Mouse (Mus musculus) forelimb bud, embryonic 11.5 days (tissue): ENCODE measurements around the gene Fcamr.

Experiments
- DNase-seq: peaks from one replicate; pipeline ENCODE4 v3.0.0-alpha.2; 2012; ENCODE audit warnings: low read depth, low spot score

The Fcamr gene

DNA sequence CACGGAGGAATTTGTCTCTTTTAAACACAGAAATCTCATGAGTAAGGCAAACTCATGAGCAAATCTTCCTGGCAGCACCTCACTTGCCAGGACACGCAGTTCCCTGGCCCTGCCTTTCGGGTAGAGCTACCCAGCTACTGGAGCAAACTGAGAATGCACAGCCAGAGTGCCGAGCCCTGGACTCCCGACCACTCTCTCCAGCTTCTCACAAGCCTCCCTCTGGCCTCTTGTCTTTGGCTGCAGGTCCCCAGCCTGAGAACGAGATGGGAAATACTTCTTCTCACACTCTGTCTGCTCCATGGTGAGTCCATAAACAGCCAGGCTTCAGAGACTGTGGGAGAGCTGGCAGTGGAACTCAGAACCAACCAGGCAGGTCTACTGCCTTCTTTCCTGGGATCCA, 2.3 kb downstream of the Fcamr start:
- no peak for DNase-seq

DNA sequence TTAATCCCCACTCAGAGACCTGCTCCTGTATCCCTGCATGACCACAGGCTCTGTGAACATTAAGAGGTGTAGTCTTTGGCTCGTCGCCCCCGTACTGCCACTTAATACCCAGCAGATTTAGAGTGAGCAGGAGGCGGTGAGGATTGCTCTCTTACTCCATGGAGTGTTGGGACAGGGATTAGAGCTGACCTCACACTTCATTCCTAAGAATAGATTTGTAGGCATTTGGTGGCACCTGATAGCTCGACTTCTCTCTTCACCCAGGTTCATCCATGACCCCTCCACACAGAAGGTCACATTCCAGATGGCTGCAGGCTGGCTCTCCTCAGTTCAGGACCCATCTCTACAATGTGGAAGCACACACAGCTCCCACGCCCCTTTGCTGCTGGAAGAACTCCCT, 3.6 kb downstream of the Fcamr start:
- no peak for DNase-seq

DNA sequence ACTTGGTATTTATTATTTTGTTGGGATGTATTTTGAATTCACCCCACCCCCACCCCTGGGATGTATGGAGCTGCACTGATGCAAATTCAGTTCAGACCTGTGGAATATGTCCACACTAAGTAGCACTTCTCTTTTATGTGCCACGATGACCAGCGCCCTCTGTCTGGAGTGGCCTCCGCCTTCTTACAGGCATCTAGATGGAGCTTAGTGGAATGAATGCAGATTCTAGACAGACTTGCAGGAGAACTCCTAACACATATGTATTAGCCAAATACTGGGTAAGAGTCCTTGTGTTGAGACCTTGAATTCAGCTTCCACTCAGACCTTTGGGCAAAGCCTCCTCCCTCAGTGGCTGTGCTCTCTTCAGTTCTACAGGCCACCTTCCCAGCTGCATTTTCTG, 10.2 kb downstream of the Fcamr start:
- DNase-seq = no peak

DNA sequence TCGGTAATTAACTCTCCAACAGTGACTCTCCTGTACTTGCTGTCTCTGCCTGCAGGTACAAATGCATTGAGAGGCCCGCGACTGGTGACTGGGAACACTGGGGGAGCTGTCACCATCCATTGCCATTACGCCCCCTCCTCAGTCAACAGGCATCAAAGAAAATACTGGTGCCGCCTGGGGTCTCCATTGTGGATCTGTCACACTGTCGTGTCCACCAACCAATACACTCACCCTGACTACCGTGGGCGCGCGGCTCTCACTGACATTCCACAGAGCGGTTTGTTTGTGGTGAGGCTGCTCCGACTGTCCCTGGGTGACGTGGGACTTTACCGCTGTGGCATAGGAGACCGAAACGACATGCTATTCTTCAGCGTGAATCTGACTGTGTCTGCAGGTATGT, 10.6 kb downstream of the Fcamr start:
- no peak for DNase-seq

DNA sequence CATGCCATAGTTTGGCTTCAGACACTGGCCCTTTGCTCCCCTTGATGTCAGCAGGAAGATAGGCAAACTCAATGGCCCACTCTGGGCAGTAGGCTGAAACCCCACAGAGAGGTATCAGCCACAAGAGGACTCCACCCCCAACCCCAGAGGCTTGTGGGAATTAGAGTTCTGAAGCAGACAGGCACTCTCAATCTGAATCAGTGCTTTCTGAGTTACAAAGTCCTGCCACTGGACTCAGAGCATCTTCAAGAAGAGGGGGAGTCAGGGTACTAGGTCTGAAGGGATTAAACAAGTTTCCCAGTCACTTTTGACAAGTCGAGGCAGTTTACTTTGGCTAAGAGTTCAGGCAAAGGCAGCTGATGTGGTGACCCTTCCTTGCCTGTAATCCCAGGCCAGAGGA, 19.0 kb downstream of the Fcamr start:
- DNase-seq = no peak

DNA sequence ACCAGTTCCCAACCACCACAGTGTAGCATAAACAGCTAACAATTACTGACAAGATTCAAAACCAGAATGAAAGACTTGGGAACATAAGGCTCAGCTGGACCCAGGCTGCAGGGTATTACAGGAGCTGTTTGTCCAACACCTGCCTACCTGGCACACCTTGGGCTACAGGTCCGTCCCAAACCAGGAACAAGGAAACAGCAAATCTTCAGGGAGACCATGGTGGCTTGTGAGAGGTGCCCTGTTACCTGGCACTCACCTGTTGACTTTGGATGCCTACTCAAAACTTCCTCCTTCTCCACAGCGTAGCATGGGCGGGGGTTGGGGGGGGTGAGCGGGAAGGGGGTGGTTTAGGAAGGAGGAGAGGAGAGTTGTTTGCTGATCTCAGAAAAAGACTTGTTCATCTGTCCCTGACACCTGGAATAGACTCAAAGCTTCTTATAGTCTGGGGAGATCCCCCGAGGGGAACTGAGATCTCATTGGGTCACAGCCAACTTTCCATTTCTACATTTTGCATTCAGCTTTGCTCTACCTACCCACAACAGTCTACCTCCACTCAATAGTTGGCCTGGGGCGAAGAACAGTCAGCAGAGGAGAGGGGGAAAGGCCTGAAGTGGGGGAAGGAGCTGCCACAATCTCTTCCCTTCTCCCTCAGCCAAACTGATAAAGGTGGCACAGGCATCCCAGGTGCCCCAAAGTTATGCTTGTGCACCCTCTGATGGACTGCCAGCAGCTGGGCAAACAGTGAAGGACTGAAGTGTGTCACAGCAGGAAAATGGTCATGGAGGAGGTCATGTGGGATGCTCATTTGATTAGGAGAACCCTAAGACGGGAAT, 19.8 kb downstream of the Fcamr start:
- no peak for DNase-seq

DNA sequence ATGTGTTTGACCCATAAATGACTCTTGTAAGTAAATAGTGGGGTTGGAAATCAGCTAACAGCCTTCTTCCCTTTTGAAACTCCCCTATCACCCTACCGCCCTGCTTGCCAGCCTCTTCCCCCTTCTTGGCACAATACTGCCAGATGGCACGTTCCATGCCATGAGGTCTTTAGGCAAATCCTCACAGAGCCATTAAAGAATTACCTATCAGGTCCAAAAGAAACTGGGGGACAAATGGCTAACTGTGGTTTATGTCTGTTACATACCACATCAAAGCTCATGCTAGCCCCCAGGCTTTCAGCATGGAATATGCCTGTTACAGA, 20.4 kb downstream of the Fcamr start:
- no peak for DNase-seq

DNA sequence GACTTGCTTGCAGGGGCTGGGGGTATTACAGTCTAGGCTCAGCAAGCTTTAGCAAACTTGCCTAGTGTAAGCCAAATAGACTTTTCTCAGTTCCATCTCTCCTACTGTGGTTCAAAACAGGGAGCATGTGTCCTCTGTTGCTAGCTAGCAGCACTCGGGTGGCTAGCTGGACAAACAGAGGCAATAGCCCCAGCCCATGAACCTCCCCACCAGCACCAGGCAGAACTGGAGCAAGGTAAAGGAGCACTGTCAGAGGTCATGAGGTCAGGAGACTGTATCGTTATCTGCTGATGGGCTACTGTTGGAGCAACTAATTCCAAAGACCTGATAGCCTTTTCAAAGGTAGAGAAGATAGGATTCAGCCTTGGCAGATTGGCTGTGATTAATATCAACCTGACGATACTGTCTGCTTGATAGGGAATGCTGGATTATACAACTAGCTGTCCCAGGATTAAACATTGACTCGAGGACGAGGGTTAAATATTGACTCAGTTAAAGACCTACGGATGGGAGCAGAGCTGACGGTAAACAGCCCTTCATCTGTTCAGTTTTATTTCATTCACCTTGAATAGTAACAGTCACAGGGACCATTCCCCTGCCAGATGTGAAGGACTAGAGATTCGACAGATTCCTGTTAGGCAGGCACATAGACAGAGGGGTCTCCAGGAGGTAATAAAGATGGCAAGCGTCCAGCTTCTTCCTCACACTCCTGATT, 21.4 kb downstream of the Fcamr start:
- no peak for DNase-seq

DNA sequence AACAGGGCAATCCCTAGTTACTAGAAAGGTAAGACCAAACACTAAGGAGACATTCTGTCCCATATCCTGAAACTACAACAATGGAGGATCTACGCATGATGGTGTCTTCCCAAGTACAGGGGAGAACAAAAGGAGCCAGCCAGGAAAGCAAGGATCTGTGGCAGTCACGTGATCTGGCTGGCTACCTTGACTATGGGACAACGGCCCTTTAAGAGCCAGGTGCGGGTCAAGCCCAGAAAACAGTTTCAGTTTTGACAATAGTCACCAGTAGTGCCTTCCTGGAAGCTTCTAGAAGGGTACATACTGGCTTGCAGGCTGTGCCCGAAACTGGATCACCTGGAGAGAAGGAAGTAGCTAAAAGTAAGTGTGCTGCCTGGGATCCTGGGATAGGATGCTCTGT, 25.7 kb downstream of the Fcamr start, which contains the start of gene Pigr:
Pigr (plus strand) TSS at position 237 of the 400 bp plus-strand sequence.
- no peak for DNase-seq

DNA sequence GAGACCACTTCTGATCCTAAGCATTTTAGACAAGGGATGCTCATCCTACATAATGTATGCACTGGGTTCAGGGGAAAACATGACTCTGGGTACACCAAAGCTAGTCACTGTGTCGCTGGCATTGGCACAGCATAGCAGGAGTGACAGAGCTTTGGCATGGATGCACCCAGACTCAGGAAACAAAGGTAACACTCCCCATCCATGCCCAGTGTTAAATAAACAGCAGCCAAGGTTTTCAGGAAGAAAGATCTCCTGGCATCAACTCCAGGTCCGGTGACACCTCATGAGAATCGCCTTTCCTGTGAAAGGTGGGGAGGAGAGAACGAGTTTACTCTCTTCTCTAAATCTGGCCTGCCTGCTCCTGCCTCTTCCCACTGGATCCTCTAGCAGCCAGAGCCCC, 28.0 kb downstream of the Fcamr start:
- no peak for DNase-seq

DNA sequence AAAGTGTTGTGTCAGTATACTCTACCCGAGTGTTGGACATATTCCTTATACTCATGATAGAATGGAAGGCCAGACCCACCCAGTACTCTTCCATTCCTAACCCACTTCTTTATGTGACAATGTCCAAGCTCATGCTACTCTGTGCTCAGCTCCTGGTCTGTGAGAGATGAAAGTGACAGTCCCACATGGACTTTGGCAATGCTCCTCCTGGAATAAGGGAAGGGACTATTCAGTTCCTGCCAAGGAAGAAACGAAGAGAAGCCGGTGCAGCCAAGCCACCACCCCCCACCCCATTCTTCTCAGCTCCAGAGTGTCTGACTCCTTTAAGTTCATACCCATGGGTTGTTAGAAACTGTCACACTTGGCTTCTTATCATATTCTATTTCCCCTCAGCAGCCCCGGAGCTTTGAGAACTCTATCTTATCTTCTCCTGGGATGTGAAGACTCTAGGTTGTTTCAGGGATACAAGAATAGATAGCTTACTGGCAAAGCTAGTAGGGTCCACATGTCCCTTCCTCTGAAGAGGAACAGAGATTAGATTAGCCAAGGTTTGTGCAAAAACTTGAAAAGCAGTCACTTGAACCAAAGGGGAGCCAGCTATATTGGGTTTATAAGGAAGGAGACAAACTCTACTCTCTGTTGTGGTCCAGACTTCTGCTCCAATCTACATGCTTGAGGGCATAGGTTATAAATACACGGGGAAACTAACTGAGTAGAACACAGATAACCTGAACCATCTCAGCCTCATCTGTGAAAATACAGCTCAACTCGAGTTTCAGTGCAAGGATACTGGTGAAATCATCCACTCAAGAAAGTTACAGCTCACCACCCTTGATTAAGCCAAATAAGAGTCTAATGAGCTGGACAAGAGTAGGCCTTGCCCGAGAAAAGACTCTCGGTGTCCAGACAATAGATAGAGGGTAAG, 29.5 kb downstream of the Fcamr start:
- DNase-seq = no peak

DNA sequence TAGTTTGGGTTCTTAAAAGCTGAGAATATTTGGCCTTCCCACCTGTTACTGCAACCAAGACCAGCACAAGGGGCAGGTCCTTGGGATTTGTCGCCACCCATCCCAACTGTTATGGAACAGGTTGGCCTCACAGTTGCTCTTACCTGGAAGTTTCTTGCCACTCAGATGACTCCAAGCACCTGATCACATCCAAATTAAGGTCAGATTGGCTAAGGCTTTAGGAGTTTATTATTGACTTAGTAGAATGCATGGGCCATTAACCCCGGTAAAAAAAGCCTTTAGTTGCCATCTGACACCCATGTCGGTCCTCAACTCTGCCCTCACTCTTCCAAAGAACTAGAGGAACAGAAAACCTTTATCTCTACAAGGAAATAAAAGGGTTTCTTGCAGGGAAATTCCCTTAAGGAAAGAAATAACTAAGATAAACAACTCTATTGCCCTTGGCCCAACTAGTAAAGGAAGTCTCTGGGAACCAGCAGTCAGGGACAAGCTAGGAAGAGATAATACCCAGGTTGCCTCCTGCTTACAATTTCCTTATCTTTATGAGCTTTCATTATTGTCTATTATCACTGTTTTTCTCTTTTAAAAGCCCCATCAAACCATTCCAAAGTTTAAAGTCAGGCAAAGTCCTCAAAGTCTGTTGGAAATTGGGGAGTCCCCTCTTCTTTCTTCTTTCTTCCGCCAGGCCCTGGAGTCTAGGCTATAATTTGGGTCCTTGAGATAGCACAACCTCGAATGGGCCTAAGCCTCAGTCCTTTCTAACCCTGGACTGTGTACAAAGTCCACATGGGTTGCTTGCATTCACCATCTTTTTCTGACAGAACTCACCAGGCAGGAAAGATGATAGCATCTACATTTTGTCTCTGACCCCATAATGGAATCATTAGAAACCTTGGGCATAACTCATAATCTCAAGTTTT, 31.8 kb downstream of the Fcamr start:
- DNase-seq = no peak

DNA sequence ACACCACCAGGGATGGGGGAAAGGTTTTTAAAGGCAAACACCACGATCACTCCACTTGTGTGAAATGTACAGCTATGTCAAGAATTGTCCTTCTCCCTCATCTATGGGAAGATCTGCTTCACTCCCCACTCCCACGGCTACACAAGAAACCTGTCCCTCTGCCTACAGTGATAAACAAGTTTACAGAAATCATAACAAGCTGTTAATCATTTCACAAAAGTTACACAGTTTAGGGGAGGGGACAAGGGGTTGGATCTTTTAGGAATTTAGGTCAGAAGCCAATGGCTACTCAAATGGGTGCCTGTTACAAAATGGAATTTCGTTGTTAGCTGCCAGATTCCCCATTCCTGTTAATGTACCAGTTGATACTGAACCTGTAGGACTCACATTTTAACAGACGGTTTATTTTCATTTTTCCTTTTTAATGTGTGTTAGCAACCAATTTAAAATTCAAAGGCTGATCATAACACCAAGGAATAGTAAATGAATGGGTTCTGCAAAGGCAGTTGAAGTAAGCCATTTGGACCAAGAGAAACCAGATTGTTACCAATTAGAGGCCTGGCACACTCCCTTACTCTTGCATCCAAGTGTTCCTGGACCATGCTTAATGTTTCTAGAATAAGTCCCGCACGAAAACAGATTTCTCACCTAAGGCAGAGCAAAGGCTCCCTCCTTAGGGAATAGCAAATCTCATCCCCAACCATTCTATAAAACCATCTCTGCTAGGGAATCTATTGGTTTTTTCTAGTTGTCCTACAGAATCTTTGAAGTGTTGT, 34.6 kb downstream of the Fcamr start:
- DNase-seq = no peak

DNA sequence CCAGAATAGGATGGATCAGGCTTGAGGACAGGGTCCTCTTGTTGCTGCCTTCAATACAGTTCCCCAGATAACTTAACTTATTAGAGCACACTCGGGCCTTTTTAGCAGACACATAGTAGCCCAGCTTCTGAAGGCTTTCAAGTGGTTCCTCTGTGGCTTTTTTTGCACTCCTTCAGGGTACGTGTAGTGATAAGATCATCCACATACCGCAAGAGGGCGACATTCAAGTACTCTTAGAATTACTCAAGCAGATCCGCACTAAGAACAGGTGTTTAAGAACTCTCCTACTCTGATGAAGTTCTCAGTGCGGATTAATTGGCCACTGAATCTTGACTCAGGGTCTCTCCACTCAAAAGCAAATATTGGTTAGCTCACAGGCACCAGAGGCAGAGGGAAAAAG, 37.6 kb downstream of the Fcamr start:
- DNase-seq = peak; percentile 7

DNA sequence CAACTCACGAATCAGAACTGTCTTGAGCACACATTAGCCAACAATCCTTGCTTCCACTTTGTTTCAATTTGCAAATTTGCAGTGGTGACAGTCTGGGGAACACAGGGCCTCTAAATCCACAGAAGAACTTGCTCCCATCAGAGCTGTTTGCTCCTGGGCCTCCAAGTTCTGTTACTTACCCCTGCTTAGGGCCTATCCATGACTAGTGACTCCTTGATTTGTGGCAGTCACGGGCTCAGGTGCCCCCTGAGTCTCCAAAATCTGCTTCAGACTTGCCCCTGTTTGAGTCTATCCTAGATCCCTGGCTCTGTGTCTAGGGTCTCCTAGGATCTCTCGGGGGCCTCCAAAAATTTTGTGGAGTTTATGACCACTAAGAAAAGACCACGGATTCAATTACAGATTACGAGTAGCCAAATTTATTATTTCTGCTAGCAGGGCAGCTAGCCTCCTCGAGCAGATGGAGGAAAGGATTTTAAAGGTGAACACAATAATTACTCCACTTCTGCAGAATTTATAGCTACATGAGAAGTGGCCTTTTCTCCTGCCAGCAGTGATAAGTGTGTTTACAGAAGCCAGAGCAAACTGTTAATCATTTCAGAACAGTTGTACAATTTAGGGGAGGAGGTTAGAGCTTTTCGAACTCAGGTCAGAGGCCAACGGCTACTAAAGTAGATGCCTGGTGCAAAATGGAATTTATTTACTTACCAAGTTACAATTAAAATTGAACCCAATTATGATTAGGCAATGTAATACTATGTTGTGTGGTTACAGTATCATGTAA, 40.1 kb downstream of the Fcamr start:
- DNase-seq = no peak

DNA sequence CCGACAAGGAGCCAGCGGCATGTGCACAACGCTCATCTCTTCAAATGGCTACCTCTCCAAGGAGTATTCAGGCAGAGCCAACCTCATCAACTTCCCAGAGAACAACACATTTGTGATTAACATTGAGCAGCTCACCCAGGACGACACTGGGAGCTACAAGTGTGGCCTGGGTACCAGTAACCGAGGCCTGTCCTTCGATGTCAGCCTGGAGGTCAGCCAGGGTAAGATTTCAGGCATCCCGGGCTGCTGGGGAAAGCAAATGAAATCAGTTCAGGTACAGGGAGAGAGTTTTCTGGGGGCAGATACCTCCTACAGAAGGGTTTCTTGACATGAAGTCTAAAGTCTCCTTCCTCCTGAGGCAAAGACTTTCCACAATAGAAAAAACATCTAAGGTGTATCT, 40.9 kb downstream of the Fcamr start:
- no peak for DNase-seq

DNA sequence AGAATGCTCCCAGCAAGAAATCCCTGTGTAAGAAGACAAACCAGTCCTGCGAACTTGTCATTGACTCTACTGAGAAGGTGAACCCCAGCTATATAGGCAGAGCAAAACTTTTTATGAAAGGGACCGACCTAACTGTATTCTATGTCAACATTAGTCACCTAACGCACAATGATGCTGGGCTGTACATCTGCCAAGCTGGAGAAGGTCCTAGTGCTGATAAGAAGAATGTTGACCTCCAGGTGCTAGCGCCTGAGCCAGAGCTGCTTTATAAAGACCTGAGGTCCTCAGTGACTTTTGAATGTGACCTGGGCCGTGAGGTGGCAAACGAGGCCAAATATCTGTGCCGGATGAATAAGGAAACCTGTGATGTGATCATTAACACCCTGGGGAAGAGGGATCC, 43.8 kb downstream of the Fcamr start:
- DNase-seq = no peak

DNA sequence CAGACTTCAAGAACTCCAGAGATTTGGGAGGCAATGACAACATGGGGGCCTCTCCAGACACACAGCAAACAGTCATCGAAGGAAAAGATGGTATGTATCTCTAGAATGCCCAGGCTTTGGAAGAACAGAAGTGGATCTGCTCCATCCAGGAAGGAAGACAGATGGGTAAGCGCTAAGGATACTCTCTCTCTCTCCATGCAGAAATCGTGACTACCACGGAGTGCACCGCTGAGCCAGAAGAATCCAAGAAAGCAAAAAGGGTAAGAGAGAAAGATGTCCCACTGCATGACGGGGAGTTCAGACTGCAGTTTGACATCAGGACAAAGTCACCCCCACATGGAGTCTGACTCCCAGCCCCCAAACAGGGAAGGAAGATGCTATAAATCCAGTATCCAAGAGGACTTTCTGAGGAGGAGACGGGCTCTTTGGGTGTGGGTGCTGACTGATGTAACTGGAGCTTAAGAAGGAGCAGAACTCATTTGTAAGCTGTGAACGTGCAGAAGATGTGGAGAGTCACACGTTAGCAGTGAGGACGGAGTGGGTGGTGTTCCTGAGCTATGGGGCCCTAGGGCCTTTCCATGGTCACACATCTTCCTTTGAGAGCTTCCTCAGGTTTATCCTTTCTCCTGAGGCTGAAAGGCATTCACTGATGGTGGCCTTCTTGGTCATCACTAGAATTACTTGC, 49.0 kb downstream of the Fcamr start:
- no peak for DNase-seq

DNA sequence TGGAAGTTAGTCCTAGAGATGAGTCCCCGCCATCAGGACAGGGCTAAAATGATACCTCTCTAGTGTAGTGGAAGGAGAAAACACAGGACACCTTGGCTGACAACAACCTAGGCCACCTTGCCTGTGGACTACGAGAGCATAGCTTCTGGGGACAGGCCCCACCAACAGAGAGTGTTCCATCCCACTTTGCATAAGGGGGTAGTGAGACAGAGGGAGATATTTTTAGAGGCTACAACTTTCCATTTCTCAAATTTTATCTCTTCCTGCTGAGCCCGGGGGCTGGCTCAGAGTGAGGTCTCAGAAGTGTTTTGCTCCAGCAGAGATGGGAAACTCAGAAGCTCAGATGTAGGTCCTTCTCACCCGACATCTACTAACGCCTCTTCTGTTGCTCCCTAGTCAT, 49.7 kb downstream of the Fcamr start:
- no peak for DNase-seq
